Mouse (Mus musculus) megakaryocyte, embryonic 14.5 days (primary cell): ENCODE results near the gene Rsad2. TPM values are rescaled to one million over a fixed set of nuclear protein-coding genes. Genes with fewer than 3 reads are reported as not detected.

Experiments used
- H3K27me3 ChIP-seq: replicated peaks from 2 replicates; pipeline ENCODE3; 2012; ENCODE audit warnings: inconsistent platforms
- H3K36me3 ChIP-seq: replicated peaks from 2 replicates; pipeline ENCODE3; 2012; ENCODE audit warnings: low read length, inconsistent platforms, mixed read lengths
- H3K4me1 ChIP-seq: 2 replicates; pipeline ENCODE4 v1.6.1; 2012; ENCODE audit warnings: inconsistent platforms
- H3K4me3 ChIP-seq: replicated peaks from 2 replicates; pipeline ENCODE3; 2012; ENCODE audit warnings: moderate library complexity, mild to moderate bottlenecking, inconsistent platforms
- H3K9me3 ChIP-seq: 2 replicates; pipeline ENCODE4 v1.6.1; 2012; ENCODE audit warnings: inconsistent platforms
- FLI1 ChIP-seq: IDR thresholded peaks from 2 replicates; pipeline ENCODE4 v1.6.1; 2012; ENCODE audit warnings: low read length, inconsistent platforms, mixed read lengths
- GATA1 ChIP-seq: IDR thresholded peaks from 3 replicates; pipeline ENCODE4 v1.6.1; 2012; ENCODE audit warnings: mixed read lengths, low read length, inconsistent platforms, borderline replicate concordance
- polyA plus RNA-seq: library from polyadenylated mRNA; stranded (reverse); fragments of >175 nt; gene quantifications from 2 replicates; pipeline ENCODE4 v1.2.3, GENCODE M21; 2012; ENCODE audit warnings: low replicate concordance; ENCODE audit not compliant: insufficient read depth

Gene Rsad2
- polyA plus RNA-seq, 1 experiment: 2.5 TPM

GRCm38 (mm10) chr12:26403372-26404125 is 52.7 kb downstream of the Rsad2 start:
- 0 out of 2 replicates have a peak, but pooled peaks cover 4% of the 10 kb centered on the region for H3K9me3 ChIP-seq

GRCm38 (mm10) chr12:26401696-26402470 is 54.4 kb downstream of the Rsad2 start:
- TF ChIP-seq GATA1 (no peak), FLI1 (no peak)
- 0 out of 2 replicates have a peak, but pooled peaks cover 4% of the 10 kb centered on the region for H3K9me3 ChIP-seq
- H3K4me1 ChIP-seq: peaks cover 13% of the 10 kb centered on the region
- H3K4me3 ChIP-seq: no peak overlapping the region
- peaks cover 34% of the 10 kb centered on the region for H3K27me3 ChIP-seq
- H3K36me3 ChIP-seq: no peaks in the 10 kb centered on the region

More at GRCm38 (mm10) chr12:26403372-26404125, 52.7 kb downstream of the Rsad2 start:
- Histone ChIP-seq H3K4me3 (no peak overlapping the region), H3K4me1 (peaks cover 13% of the 10 kb centered on the region), H3K27me3 (peaks cover 40% of the 10 kb centered on the region), H3K36me3 (no peaks in the 10 kb centered on the region)
- TF ChIP-seq GATA1: no peak
- TF ChIP-seq FLI1: no peak

GRCm38 (mm10) chr12:26401254-26401653 is 55.0 kb downstream of the Rsad2 start:
- H3K9me3 ChIP-seq: 0 out of 2 replicates have a peak, but pooled peaks cover 4% of the 10 kb centered on the region
- H3K36me3 ChIP-seq: no peaks in the 10 kb centered on the region
- peaks cover 13% of the 10 kb centered on the region for H3K4me1 ChIP-seq
- H3K27me3 ChIP-seq: peaks cover 34% of the 10 kb centered on the region
- TF ChIP-seq FLI1 (no peak), GATA1 (no peak)
- H3K4me3 ChIP-seq: no peak overlapping the region

GRCm38 (mm10) chr12:26400762-26401161 is 55.5 kb downstream of the Rsad2 start:
- TF ChIP-seq GATA1 (no peak), FLI1 (no peak)
- H3K36me3 ChIP-seq: no peaks in the 10 kb centered on the region
- H3K9me3 ChIP-seq: 0 out of 2 replicates have a peak, but pooled peaks cover 4% of the 10 kb centered on the region
- peaks cover 31% of the 10 kb centered on the region for H3K27me3 ChIP-seq
- peaks cover 13% of the 10 kb centered on the region for H3K4me1 ChIP-seq
- no peak overlapping the region for H3K4me3 ChIP-seq

GRCm38 (mm10) chr12:26399391-26399790 is 56.9 kb downstream of the Rsad2 start:
- H3K27me3 ChIP-seq: peaks cover 19% of the 10 kb centered on the region
- H3K4me3 ChIP-seq: no peak overlapping the region
- H3K36me3 ChIP-seq: no peaks in the 10 kb centered on the region
- TF ChIP-seq FLI1 (no peak), GATA1 (no peak)
- H3K4me1 ChIP-seq: peaks cover 6% of the 10 kb centered on the region
- 0 out of 2 replicates have a peak, but pooled peaks cover 4% of the 10 kb centered on the region for H3K9me3 ChIP-seq

- no peak for TF ChIP-seq FLI1
- TF ChIP-seq GATA1: no peak
- H3K4me1 ChIP-seq: peaks cover 6% of the 10 kb centered on the region
- 0 out of 2 replicates have a peak, but pooled peaks cover 4% of the 10 kb centered on the region for H3K9me3 ChIP-seq
- H3K27me3 ChIP-seq: peaks cover 17% of the 10 kb centered on the region
- no peaks in the 10 kb centered on the region for H3K36me3 ChIP-seq
- no peak overlapping the region for H3K4me3 ChIP-seq
Observed at GRCm38 (mm10) chr12:26398597-26398996, 57.7 kb downstream of the Rsad2 start.

GRCm38 (mm10) chr12:26394485-26395470 is 61.5 kb downstream of the Rsad2 start:
- Histone ChIP-seq H3K4me3 (no peak overlapping the region), H3K4me1 (no peaks in the 10 kb centered on the region), H3K36me3 (no peaks in the 10 kb centered on the region), H3K27me3 (peaks cover 13% of the 10 kb centered on the region), H3K9me3 (no peaks in the 10 kb centered on the region)
- TF ChIP-seq GATA1: no peak
- no peak for TF ChIP-seq FLI1

GRCm38 (mm10) chr12:26393291-26393690 is 63.0 kb downstream of the Rsad2 start:
- Histone ChIP-seq H3K36me3 (no peaks in the 10 kb centered on the region), H3K9me3 (no peaks in the 10 kb centered on the region), H3K4me1 (no peaks in the 10 kb centered on the region), H3K4me3 (no peak overlapping the region), H3K27me3 (peaks cover 5% of the 10 kb centered on the region)
- TF ChIP-seq GATA1 (no peak), FLI1 (no peak)

Other genes starting within 250 kb of the Rsad2 start
- gene Rnf144a, start 41.2 kb downstream of the Rsad2 start, polyA plus RNA-seq: 0.51 TPM in 1 of 2 replicates, not detected in the other
- 0.68 and 0.83 TPM in 2 replicates for gene Cmpk2, start 12.8 kb upstream of the Rsad2 start, polyA plus RNA-seq